Mouse (Mus musculus): Measurements from ENCODE around the gene Ptprd.
"Not testable (repeated sequence)": the region's sequence is repeated elsewhere in the genome, so short reads cannot be mapped to it uniquely, and the experiment has no call there.

Gene Ptprd

DNA sequence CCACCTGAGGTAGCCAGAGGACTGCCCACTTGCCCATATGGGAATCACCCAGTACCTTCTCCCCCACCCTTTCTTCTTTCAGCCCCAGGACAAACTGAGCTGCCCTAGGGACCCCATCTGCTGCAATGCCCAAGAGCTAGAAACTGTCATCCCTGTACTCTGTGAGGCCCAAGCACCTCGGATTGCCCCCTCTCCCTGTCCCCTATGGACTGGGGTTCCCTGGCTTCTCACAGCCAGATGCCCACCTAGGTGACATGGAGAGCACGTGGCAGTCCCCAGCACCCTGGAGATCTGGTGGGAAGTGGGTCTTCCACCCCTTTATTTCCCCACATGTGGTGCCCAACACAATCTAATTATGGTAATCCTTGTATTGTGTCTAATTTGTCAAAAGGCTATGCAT lies 331.5 kb downstream of the Ptprd start:
- no peak for DNase-seq

DNA sequence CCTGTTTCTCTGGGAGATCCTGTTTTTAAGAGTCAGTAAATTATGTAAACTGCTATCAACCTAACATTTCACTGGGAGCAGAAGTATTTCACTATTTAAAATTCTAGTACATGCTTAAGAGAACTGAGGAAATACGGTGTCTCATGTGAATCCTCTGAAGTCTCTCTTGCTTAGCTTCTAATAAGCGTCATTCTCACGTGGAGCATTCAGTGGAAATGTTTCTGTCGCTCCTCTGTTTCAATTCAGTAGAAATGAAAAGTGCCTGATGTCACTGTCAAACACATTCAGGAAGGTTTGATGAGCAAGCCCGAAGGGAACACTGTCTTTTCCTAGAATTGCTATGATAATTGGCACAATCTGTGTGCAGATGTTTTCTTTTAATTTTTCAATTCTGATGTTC lies 350.5 kb downstream of the Ptprd start:
- DNase-seq = no peak

DNA sequence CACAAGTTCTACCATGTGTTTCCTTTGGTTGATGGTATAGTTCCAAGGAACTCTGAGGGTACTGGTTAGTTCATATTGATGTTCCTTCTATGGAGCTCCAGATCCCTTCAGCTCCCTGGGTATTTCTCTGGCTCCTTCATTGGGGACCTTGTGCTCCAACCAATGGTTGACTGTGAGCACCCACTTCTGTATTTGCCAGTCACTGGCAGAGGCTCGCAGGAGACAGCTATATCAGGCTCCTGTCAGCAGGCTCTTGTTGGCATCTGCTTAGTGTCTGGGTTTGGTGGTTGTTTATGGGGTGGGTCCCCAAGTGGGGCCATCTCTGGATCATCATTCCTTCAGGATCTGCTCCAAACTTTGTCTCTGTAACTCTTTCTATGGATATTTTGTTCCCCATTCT lies 414.4 kb downstream of the Ptprd start:
- not testable (repeated sequence) for DNase-seq

DNA sequence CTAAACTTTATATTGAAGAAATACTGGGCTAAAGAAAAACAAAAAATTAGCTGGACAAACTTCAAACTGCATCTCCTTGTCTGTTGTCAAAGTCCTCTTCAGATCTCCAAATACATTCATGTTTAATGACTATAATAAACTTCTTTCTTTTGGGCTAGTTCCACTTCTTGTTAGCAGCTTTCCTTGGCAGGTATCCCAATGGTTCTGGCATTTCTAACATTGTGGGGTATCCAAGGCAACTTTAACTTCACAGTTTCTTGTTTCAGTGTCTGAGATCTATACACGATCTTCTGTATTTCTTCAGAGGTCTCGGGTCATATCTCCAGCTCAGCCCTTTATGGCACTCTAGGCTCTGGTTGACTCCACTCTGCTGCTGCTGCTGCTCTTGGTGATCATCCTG lies 434.5 kb downstream of the Ptprd start:
- no peak for DNase-seq

DNA sequence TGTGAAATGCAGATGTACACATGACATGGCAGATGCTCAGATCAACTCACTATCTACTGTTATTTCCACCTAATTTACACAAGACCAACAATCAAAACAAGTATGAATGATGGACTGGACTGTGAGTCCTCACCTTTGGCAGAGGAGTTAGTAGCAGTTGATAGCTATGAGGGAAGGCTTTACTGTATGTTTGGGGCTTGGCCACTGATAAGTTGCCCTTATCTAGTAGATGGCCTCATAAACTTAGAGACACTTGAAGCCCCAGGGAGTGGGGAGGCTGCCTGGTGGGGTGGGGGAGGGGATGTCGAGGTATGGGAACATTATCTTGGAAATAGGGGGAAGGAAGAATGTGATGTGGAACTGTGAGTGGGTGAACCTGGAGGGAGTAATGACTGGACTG lies 448.0 kb downstream of the Ptprd start:
- no peak for DNase-seq

DNA sequence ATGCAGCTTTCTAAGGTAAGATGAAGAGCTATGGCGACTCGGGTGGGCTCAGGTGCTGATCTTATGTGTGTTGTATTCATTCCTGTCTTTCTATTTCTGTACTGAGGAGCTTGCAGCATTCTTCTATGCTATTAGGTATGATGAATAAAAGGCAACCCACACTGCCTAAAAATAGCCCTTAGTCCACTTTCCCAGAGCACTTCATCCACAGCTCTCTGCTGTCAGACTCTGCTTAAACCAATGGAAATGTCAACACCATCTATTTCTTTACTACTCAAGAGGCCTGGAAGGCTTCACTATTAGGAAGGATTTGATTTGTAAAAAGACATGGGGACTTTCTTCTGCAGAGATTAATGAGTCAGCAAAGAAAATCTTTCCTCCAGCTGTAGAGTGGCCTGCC lies 468.4 kb downstream of the Ptprd start:
- DNase-seq = no peak

DNA sequence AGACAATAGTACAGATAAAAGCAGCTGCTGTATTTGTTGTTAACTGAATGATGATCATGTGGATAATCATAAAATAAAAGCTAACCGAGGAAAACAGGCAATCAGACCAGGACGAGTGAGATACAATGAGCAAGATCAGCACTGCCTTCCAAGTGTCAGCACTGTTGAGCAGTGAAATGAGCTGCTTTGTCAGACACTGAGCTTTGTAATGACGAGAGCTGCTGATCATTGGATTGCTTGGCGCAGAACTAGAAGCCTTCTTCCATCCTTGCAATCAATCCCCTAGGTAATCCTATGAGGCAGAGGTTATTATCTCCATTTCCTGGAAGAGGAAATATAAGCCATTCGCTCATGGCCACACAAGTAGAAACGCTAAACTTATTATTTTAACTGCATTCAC lies 489.9 kb downstream of the Ptprd start:
- DNase-seq = no peak

DNA sequence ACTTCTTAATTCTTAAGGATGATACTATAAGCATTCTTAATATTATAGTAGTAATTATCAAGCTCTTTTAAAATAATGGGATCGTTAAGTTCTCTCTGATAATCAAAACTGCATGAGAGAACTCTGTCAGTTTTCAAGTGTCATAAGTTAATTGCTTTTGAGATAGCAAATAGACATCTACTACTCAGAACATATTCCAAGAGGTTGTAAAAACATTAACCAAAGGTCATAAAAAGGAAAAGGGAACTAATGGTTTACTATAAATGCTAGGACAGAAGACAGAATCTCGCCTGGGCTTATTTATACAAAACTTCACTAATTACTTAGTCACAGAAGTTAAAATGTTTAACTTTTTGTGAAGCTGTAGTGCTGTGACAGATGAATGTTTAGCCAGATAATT lies 494.0 kb downstream of the Ptprd start:
- DNase-seq = no peak

DNA sequence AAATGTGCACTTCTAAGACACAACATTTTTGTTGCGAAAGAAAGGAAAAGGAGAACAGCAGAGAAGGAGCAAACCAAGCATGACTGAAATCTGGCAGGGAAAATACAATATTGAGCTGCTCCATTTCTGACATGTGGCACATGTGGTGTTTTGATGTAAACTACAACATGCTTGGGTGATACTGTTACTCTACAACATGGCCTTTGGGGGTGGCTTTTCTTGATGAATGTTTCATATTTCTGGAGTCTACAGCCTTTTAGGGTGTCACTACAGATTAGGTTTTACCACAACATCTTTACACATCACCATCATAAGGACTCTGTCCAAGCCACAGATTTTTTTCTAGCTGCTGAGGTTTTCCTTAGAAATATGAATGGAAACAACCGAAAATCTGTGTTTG lies 501.5 kb downstream of the Ptprd start:
- no peak for DNase-seq

DNA sequence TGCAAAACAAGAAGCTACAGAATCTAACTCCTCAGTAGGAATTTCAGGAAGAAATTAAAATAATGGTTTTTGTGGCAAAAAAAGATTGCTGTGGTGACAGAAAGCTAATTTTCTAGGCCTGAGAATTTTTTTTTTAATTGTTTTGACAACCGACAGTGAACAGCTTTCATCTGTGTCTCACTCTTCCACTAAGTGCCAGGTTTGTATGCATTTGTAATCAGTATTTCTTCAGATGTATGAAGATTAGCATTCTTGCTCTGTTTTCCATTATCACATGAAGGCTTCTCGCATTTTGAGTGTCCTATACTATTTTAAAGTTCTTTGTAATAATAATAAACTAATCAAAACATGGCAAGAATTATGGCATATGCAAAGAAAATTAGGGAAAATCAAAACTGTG lies 513.5 kb downstream of the Ptprd start:
- no peak for DNase-seq

DNA sequence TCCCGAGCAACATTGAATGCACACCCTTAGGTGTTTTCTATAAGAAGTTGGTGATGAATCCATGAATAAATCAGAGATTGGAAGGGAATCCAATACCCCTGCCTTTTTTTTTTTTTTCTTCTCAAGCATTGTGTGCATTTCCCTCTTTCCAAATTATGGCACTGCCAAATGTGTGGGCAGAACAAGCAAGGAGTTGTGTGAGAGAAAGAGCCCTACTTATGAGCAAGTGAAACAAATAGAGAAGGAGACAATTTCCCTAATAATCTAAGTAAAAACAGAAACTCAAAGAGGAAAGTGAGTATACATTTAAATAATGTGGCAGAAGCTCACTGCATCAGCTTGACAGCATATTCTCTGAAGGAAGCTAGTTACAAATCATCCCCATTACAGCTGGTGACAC lies 536.0 kb downstream of the Ptprd start:
- DNase-seq = no peak

DNA sequence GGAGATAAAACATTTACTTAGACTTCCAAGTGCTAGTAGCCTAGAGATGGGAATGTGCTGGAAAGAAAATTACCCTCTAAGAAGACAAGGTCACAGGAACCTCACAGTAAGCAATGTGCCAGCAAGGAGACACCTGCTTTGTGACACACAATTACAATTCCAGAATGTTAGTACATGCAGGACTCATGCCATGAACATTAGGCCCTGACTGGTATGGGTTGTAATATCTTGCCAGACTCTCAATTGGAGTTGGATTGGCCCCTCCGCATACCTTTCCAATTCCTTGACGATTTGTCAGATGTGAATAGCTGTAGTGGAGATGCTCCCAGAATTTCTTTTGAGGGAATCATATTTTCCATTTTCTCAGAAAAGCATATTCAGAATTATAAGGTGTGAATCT lies 547.0 kb downstream of the Ptprd start:
- DNase-seq = no peak

DNA sequence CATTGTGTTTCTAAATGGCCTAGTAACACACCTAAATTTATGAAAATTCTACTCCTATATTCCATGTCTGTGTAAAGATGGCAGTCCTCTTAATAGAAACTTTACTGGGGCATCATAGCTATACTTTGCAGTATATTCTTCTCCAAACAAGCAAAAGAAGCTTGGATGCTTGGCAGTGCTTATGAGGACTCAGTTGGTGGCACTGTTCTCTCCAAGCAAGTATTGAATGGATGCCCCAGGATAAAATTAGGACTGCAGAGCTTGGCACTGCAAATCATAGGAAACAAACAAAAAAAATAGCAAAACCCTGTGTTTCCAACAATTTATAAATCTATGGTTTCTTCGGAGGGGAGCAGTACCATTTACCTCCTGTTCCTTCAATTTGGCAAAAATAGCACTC lies 549.5 kb downstream of the Ptprd start:
- DNase-seq = no peak

DNA sequence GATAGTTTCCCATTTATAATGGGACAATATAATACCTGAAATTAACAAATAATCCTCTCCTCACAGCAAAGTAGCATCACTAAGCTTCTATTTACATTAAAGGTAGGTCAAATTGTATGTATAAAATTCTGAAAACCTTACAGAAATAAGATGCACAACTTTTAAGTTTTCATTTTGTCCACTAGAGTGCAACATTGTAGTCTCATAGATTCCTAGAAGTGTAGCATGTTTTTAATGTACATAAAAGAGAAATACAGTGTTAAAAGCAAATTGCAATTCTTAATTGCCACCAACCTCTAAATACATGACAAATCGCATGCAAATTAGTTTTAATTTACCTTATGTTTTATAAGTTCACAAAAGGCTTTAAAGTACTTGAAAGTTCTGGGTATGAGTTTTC lies 556.1 kb downstream of the Ptprd start:
- DNase-seq = no peak

DNA sequence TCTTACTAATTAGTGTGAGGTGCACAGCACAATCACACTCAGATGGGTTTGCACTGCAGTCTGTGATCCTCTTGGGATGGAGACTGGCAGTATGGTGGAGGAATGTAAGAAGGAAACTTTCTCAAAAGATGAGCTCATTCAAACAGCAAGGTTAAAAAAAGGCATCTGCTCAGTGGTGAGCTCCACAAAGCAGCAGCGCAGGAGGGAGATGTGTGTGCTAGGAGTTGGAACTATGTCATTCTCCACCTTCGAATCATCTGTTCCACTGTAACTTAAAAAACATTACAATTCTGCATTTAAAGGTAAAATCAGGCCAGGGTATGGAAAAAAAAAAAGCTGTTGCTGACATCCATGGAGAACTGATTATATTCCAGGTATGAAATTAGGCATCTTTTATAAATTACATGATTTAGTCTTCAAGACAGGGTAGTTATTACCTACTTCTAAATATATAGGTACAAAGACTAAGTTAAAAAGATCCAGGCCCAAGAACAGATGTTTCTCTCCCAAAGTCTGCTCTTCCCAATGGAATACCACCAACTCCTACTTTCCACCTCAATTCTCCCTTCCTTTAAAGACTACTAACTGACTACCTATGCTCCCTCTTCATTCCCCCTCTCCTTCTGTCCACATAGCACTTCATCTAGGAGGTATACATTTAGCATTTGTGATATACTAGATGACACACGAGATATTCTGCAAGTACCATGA lies 562.0 kb downstream of the Ptprd start:
- no peak for DNase-seq

DNA sequence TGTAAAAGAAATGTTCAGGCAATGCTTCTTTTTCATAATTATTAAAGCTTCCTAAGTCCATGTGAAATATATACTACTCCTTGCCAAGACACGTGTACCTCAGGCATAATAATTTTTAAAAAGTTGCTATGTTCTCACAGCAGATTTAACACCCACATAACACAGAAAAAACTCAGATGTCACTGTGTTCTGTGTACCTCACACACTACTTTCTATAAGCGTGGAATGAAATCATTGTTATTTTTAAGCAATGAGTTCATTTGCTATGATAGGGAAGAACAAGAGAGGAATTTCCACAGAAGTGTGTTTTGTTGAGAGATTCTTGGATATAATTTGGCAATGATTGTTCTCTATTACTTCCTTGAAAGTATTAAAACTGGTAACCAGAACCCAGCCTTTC lies 562.9 kb downstream of the Ptprd start:
- DNase-seq = no peak

DNA sequence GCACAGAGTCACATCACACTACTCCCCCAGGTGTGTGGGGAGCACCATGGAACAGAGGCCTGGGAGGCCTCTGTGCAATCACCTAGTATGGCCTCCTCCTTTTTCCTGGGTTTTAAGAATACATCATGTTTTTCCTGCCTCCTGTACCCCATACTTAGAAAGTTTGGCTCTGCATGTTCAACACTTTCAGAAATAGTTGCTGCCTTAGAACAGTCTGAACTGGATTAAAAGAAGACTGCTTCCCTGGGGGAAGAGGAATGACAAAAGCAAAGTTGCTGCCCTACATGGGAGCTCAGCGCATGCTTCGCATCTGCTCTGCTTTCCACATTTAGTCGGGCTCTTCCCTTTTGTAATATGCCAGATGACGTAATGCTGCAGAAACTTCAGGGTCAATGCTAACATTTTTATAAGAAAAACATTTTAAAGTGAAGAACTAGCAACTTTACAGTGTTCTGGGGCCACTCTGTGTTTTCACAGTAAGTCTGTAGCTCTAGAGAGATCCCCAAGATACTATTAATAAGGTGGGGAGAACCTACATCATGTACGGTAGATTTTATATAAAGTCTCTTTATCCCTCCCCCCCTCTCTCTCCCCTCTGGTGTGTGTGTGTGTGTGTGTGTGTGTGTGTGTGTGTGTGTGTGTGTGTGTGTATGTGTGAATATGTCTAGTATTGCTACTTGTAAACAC lies 564.2 kb downstream of the Ptprd start:
- no peak for DNase-seq

DNA sequence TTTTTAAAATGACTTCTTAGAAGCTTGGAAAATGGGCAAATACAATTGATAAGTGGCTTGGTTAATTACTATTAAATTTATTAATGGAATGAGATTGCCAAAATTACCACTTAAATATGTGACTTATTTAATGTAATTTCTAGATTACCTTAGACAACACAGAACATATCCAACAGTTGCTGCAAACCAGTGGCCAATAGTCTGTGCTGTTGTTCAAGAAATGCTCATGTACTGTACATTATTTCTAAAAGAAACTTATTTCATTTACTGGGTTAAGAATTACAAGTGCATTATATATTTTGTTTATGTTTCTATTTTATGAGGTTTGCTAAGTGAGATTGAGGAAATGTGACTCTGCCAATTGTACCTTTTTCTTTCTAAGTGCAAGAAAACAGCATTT lies 567.3 kb downstream of the Ptprd start:
- no peak for DNase-seq

DNA sequence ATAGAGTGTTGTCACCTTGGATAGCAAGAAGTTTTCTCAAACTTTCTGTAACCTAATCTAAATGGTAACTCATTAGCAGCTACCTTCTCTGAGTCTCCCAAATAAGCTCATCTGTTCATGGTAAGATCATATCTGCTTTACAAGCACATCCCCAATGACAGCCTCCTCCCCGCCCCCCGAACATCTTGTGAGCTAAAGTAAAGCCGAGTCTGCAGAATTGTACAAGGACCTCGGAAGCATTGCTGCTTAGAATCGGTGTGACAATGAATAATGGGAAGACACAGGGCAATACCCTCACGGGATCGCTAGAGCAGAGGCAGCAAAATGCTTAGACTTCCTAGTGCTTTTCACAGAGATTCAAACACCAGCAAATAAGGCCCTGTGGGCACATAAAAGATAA lies 571.7 kb downstream of the Ptprd start:
- DNase-seq = no peak

DNA sequence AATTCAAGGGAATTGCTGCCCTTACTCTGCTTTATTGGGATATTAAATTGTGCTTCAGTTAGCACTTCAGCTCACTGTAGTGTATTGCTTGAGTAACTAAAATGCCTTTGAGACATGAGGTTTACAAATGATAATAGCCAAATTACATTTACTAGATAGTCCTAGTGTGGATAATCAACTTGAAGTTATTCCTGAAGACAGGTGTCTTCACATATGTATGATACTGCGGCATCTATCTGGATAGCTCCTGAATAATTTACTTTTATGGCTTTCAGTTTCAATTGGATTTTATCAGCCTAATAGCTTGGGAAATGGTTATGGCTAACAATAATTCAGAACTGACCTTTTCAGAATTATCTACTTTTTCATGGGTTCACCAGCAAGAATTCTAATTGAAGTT lies 598.6 kb downstream of the Ptprd start:
- DNase-seq = no peak

DNA sequence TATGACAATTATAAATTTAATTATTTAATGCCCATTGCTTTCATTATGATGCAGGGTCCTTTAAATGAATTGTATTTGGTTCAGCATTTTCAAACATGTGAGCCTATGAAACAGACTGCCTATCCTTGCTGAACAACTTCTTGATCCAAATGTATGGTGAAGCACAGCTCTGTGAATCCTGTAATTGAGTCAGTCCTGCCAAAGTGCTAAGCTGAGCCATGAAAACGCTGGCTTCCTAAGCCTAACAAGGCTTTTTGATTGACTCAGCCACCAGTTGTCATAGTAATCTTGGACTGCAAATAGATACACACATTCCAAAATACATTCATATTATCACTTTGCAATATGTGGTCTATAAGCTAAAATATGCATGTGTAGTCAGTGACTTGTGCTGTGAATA lies 625.1 kb downstream of the Ptprd start:
- DNase-seq = no peak

DNA sequence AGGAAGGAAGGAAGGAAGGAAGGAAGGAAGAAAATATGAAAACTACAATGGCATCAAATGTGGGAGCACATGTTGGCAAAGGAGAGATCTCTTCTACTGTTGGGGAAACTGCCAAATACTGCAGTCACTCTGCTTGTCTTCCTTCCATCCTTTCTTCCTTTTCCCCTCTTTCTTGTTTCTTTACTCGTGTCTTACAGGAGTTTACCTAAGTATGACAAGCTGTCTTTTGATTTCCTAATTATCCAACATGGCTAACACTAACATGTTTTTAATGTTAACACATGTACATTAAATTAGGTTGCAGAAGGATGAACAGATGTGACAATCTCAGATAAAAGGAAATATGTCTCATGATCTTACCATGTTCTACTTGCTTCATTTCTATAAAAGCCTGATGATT lies 625.5 kb downstream of the Ptprd start:
- no peak for DNase-seq

DNA sequence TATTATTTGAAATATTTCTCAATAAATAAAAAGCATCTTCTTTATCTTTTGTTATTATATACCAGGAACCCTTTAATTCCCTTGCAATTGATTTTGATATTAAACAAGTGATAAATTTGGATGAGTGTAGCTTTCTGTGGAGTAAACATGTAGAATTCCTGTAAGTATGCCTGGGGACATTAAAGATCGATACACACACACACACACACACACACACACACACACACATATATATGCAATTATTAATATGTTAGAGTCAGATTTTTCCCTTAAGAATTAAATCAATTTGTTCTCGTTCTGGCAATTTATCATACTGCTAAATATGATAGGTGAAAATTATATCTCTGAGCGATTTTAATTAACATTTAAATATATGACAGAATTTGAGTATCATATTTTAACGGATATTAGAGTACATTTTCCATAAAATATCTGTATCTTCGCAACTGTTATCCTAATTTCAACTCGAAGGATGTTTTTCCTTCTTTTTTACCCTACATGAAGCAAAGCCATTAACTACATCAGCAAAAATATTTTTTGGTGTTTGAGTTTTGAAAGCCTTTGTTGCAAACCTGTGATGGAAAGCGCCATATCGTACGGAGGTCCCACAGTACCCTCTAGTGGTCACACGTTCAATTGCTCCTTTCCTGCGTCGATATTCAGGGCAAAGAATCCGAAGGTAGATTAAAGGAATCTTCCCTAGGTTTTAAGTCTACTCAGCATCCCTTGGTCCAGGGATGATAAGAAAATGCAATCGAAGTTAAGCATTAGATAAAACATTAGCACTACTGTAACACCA lies 653.2 kb downstream of the Ptprd start:
- no peak for DNase-seq

DNA sequence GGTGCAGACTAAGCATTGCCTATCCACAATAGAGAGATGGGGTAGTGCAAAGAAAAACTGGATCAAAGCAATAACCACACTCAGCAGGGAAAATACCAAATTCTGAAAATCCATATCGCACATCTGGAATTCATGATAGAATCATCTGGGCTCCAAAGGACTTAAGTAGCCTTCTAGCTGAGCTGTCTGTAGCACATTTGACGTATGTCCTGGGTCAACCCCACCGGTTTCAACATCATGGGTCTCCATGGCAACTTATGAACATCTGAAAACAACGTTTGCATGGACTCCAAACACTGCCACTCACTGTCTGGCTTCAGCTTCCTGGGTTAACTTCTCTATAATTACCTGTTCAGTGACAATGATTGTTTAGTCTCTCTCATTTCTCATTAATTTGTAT lies 655.9 kb downstream of the Ptprd start:
- DNase-seq = no peak

Measured in kidney, adult 11 months (tissue).